Mouse (Mus musculus) lung, embryonic 15.5 days (tissue): ENCODE data around the gene Cfap54. TPM values are rescaled to one million over a fixed set of nuclear protein-coding genes. Genes with fewer than 3 reads are reported as not detected.

Experiments
- ATAC-seq: fragments of 200-750 bp; cut with Nextera tagmentation; 2 replicates; pipeline ENCODE4 v1.8.0; 2017; ENCODE audit warnings: moderate number of reproducible peaks, borderline replicate concordance; ENCODE audit not compliant: low FRiP score, low TSS enrichment; ENCODE audit errors: extremely low read depth
- H3K27ac ChIP-seq: fragments of 300-500 bp; sonication (generic); 2 replicates; pipeline ENCODE4 v1.5.1; 2015; ENCODE audit warnings: moderate library complexity, mild to moderate bottlenecking, inconsistent platforms
- H3K27me3 ChIP-seq: fragments of 300-500 bp; sonication (generic); 2 replicates; pipeline ENCODE4 v1.6.1; 2015; ENCODE audit warnings: inconsistent platforms
- H3K36me3 ChIP-seq: fragments of 300-500 bp; sonication (generic); 2 replicates; pipeline ENCODE4 v1.6.1; 2015; ENCODE audit warnings: inconsistent platforms
- H3K4me1 ChIP-seq: fragments of 300-500 bp; sonication (generic); 2 replicates; pipeline ENCODE4 v1.6.1; 2015; ENCODE audit warnings: inconsistent platforms
- H3K4me2 ChIP-seq: fragments of 300-500 bp; sonication (generic); 2 replicates; pipeline ENCODE4 v1.6.1; 2015; ENCODE audit warnings: inconsistent platforms, mild to moderate bottlenecking, moderate library complexity
- H3K4me3 ChIP-seq: fragments of 300-500 bp; sonication (generic); 2 replicates; pipeline ENCODE4 v1.5.1; 2015; ENCODE audit warnings: mild to moderate bottlenecking, inconsistent platforms
- H3K9ac ChIP-seq: fragments of 300-500 bp; sonication (generic); 2 replicates; pipeline ENCODE4 v1.6.1; 2015; ENCODE audit warnings: inconsistent platforms
- H3K9me3 ChIP-seq: fragments of 300-500 bp; sonication (generic); 2 replicates; pipeline ENCODE4 v1.6.1; 2016; ENCODE audit warnings: inconsistent platforms
- WGBS: fragments of 180-500 bp; shearing (Covaris S2); methylation state at CpG from one replicate; pipeline ENCODE4 v1.1.7; 2015; 5-methylcytosine and 5-hydroxymethylcytosine counted together
- polyA plus RNA-seq: library from polyadenylated mRNA; unstranded; fragments of >200 nt; fragmentation: Nextera tagmentation; extraction: Ambion mirVana; gene quantifications from 2 replicates; pipeline ENCODE4 v1.2.1, GENCODE M21; 2015

Cfap54 gene
- polyA plus RNA-seq, 1 experiment from 2014 or later = 1.5 TPM

GRCm38 (mm10) chr10:93043195-93043594 is 38.2 kb downstream of the Cfap54 start:
- WGBS = 81% methylated on average over 10 of the region's 10 CpGs
- no peaks in the 10 kb centered on the region for H3K27me3 ChIP-seq
- H3K9me3 ChIP-seq = no peaks in the 10 kb centered on the region
- no peaks in the 10 kb centered on the region for H3K4me1 ChIP-seq
- no peak overlapping the region for H3K9ac ChIP-seq
- no peak overlapping the region for H3K4me2 ChIP-seq
- no peak overlapping the region for H3K27ac ChIP-seq
- ATAC-seq = no peak
- no peaks in the 10 kb centered on the region for H3K36me3 ChIP-seq
- no peak overlapping the region for H3K4me3 ChIP-seq

GRCm38 (mm10) chr10:93041850-93042249 is 39.6 kb downstream of the Cfap54 start:
- H3K27ac ChIP-seq = no peak overlapping the region
- no peaks in the 10 kb centered on the region for H3K9me3 ChIP-seq
- 86% methylated on average over 3 of the region's 3 CpGs for WGBS

GRCm38 (mm10) chr10:93041392-93041791 is 40.0 kb downstream of the Cfap54 start:
- WGBS = 62% methylated on average over 4 of the region's 4 CpGs

More at GRCm38 (mm10) chr10:93041850-93042249, 39.6 kb downstream of the Cfap54 start:
- no peaks in the 10 kb centered on the region for H3K27me3 ChIP-seq
- no peak overlapping the region for H3K9ac ChIP-seq
- H3K4me1 ChIP-seq = no peaks in the 10 kb centered on the region
- H3K36me3 ChIP-seq = no peaks in the 10 kb centered on the region
- no peak overlapping the region for H3K4me3 ChIP-seq
- ATAC-seq = no peak
- H3K4me2 ChIP-seq = no peak overlapping the region

GRCm38 (mm10) chr10:93036532-93036931 is 44.9 kb downstream of the Cfap54 start:
- no peak overlapping the region for H3K9ac ChIP-seq
- no peaks in the 10 kb centered on the region for H3K4me1 ChIP-seq
- no peak overlapping the region for H3K27ac ChIP-seq
- no peak overlapping the region for H3K4me2 ChIP-seq
- ATAC-seq = no peak
- no peaks in the 10 kb centered on the region for H3K27me3 ChIP-seq
- H3K4me3 ChIP-seq = no peak overlapping the region
- WGBS = 82% methylated on average over 3 of the region's 3 CpGs
- H3K36me3 ChIP-seq = no peaks in the 10 kb centered on the region
- no peaks in the 10 kb centered on the region for H3K9me3 ChIP-seq

More at GRCm38 (mm10) chr10:93041392-93041791, 40.0 kb downstream of the Cfap54 start:
- H3K9me3 ChIP-seq = no peaks in the 10 kb centered on the region
- no peaks in the 10 kb centered on the region for H3K4me1 ChIP-seq
- no peak overlapping the region for H3K4me2 ChIP-seq
- no peak overlapping the region for H3K9ac ChIP-seq
- ATAC-seq = no peak
- no peaks in the 10 kb centered on the region for H3K36me3 ChIP-seq
- H3K27me3 ChIP-seq = no peaks in the 10 kb centered on the region
- H3K27ac ChIP-seq = no peak overlapping the region
- no peak overlapping the region for H3K4me3 ChIP-seq

GRCm38 (mm10) chr10:93035489-93035888 is 45.9 kb downstream of the Cfap54 start:
- Histone ChIP-seq H3K4me1 (no peaks in the 10 kb centered on the region), H3K9me3 (no peaks in the 10 kb centered on the region), H3K4me2 (0 out of 2 replicates have a peak overlapping the region, but pooled peaks have one; percentile 7), H3K9ac (no peak overlapping the region), H3K27me3 (no peaks in the 10 kb centered on the region), H3K36me3 (no peaks in the 10 kb centered on the region), H3K4me3 (no peak overlapping the region), H3K27ac (no peak overlapping the region)
- ATAC-seq = no peak
- WGBS = 52% methylated on average over 10 of the region's 10 CpGs

GRCm38 (mm10) chr10:93023295-93023694 is 58.1 kb downstream of the Cfap54 start:
- H3K9me3 ChIP-seq = no peaks in the 10 kb centered on the region
- no peaks in the 10 kb centered on the region for H3K36me3 ChIP-seq
- no peak overlapping the region for H3K9ac ChIP-seq
- no peak for ATAC-seq
- H3K4me2 ChIP-seq = no peak overlapping the region
- H3K4me3 ChIP-seq = no peak overlapping the region
- H3K27ac ChIP-seq = no peak overlapping the region
- H3K27me3 ChIP-seq = no peaks in the 10 kb centered on the region
- WGBS = 72% methylated on average over 8 of the region's 8 CpGs
- H3K4me1 ChIP-seq = no peaks in the 10 kb centered on the region

- Histone ChIP-seq H3K4me1 (no peaks in the 10 kb centered on the region), H3K27ac (no peak overlapping the region), H3K4me2 (no peak overlapping the region), H3K9me3 (no peaks in the 10 kb centered on the region), H3K4me3 (no peak overlapping the region), H3K27me3 (no peaks in the 10 kb centered on the region), H3K36me3 (no peaks in the 10 kb centered on the region), H3K9ac (no peak overlapping the region)
- no peak for ATAC-seq
- WGBS = 43% methylated on average over 8 of the region's 8 CpGs
Measured at GRCm38 (mm10) chr10:93014059-93014795, 67.2 kb downstream of the Cfap54 start.

GRCm38 (mm10) chr10:93011085-93011484 is 70.3 kb downstream of the Cfap54 start:
- WGBS = 80% methylated on average over 14 of the region's 14 CpGs

GRCm38 (mm10) chr10:93006970-93007369 is 74.4 kb downstream of the Cfap54 start:
- no peaks in the 10 kb centered on the region for H3K9me3 ChIP-seq
- H3K36me3 ChIP-seq = no peaks in the 10 kb centered on the region
- no peaks in the 10 kb centered on the region for H3K27me3 ChIP-seq
- WGBS = 39% methylated on average over 3 of the region's 3 CpGs
- H3K27ac ChIP-seq = no peak overlapping the region
- H3K4me1 ChIP-seq = no peaks in the 10 kb centered on the region
- H3K4me2 ChIP-seq = no peak overlapping the region
- no peak for ATAC-seq
- no peak overlapping the region for H3K4me3 ChIP-seq
- H3K9ac ChIP-seq = no peak overlapping the region

More at GRCm38 (mm10) chr10:93011085-93011484, 70.3 kb downstream of the Cfap54 start:
- H3K4me2 ChIP-seq = no peak overlapping the region
- H3K9me3 ChIP-seq = no peaks in the 10 kb centered on the region
- no peak for ATAC-seq
- no peak overlapping the region for H3K27ac ChIP-seq
- no peak overlapping the region for H3K9ac ChIP-seq
- H3K4me3 ChIP-seq = no peak overlapping the region
- no peaks in the 10 kb centered on the region for H3K27me3 ChIP-seq
- H3K36me3 ChIP-seq = no peaks in the 10 kb centered on the region
- no peaks in the 10 kb centered on the region for H3K4me1 ChIP-seq

- no peak overlapping the region for H3K4me3 ChIP-seq
- H3K27me3 ChIP-seq = no peaks in the 10 kb centered on the region
- ATAC-seq = no peak
- H3K9ac ChIP-seq = no peak overlapping the region
- H3K9me3 ChIP-seq = no peaks in the 10 kb centered on the region
- H3K36me3 ChIP-seq = no peaks in the 10 kb centered on the region
- H3K4me2 ChIP-seq = no peak overlapping the region
- no peaks in the 10 kb centered on the region for H3K4me1 ChIP-seq
- no peak overlapping the region for H3K27ac ChIP-seq
- 78% methylated on average over 9 of the region's 9 CpGs for WGBS
Measured at GRCm38 (mm10) chr10:93006405-93006804, 75.0 kb downstream of the Cfap54 start.

GRCm38 (mm10) chr10:92998536-92998935 is 82.9 kb downstream of the Cfap54 start:
- Histone ChIP-seq H3K9me3 (no peaks in the 10 kb centered on the region), H3K36me3 (no peaks in the 10 kb centered on the region), H3K4me1 (no peaks in the 10 kb centered on the region), H3K27me3 (no peaks in the 10 kb centered on the region), H3K9ac (no peak overlapping the region), H3K27ac (no peak overlapping the region), H3K4me2 (no peak overlapping the region), H3K4me3 (no peak overlapping the region)
- WGBS = 79% methylated on average over 9 of the region's 9 CpGs
- ATAC-seq = no peak

GRCm38 (mm10) chr10:92995186-92995585 is 86.2 kb downstream of the Cfap54 start:
- no peak for ATAC-seq
- 79% methylated on average over 7 of the region's 7 CpGs for WGBS
- no peak overlapping the region for H3K9ac ChIP-seq
- H3K4me3 ChIP-seq = no peak overlapping the region
- H3K36me3 ChIP-seq = no peaks in the 10 kb centered on the region
- H3K4me2 ChIP-seq = no peak overlapping the region
- H3K27ac ChIP-seq = no peak overlapping the region
- no peaks in the 10 kb centered on the region for H3K9me3 ChIP-seq
- H3K27me3 ChIP-seq = no peaks in the 10 kb centered on the region
- H3K4me1 ChIP-seq = no peaks in the 10 kb centered on the region
